Mouse (Mus musculus) naive thymus-derived CD4-positive, alpha-beta T cell, adult 2 months (primary cell): ENCODE measurements around the gene Ccdc85b.
A peak's percentile ranks its signal among the peaks of the same experiment; 100 is the strongest.

Experiments
- DNase-seq: peaks from one replicate; pipeline ENCODE4 v3.0.0-alpha.2; 2011; ENCODE audit warnings: low read depth

The Ccdc85b gene

DNA sequence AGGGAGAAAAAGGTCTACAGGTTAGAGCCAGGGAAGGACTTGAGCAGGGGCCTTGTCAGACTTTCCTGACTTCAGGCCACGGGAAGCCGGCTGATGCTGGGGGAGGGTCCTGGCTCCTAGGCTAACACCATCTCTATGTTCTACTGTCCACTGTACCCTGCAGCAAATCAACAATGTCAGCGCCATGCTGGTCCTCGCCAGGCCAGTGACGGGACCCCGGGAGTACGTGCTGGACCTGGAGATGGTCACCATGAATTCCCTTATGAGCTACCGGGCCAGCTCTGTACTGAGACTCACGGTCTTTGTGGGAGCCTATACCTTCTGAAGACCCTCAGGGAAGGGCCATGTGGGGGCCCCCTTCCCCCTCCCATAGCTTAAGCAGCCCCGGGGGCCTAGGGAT lies 23.7 kb upstream of the Ccdc85b start:
- no peak for DNase-seq

DNA sequence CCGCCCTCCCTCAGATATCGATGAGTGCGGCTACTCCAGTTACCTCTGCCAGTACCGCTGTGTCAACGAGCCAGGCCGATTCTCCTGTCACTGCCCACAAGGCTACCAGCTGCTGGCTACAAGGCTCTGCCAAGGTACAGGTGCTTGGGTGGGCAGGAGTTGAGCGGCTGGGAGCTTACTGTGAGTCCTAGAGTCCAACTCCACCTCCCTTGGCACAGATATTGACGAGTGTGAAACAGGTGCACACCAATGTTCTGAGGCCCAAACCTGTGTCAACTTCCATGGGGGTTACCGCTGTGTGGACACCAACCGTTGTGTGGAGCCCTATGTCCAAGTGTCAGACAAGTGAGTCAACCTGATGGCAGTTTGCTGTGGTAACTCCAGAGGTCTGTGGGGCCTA lies 22.3 kb upstream of the Ccdc85b start:
- DNase-seq = no peak

DNA sequence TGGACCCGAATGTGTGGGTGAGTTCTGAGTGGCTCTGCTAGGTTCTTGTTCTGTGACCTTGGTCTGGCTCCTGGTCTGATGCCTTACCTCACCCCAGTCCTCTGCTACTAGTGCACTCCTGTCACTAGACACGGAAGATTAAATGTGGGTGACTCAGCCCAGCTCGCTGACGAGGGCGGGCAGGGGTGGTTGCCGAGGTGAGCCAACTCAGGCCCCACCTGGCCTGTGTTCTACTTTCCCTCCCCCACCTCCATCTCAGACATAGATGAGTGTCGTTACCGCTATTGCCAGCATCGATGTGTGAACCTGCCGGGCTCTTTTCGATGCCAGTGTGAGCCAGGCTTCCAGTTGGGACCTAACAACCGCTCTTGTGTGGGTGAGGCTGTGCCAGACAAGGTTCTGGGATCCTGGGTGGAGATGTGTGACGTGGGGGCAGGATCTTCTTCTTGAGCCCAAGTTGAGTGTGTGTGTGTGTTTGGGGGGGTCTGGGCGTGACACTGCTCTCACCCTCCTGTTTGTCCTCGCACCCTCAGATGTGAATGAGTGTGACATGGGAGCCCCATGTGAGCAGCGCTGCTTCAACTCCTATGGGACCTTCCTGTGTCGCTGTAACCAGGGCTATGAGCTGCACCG lies 20.1 kb upstream of the Ccdc85b start:
- DNase-seq = no peak

DNA sequence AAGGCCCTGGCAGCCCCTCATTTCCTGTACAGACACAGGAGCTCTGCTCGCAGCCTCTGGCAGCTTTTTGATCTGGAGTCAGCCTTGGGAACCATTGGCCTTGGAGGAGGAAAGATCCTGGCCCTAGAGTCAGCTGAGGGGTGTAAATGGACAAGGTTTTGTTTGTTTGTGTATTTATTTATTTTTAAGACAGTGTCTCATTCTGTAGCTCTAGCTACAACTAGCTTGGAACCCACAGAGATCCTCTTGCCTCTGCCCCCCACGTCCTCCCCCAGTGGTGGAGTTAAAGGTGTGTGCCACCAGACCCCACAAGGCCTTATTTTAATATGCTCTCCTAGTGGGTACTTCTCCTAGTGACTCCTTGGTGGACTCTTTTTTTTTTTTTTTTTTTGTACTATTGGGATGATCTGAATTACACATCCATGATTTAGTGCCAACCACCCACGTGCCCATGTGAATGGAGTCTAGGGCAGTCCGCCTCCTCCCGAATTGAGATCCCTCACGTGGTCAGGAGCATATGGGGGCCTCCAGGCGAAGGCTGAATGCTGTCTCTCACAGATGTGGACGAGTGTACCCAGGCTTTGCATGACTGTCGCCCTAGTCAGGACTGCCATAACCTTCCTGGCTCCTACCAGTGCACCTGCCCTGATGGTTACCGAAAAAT lies 19.4 kb upstream of the Ccdc85b start:
- no peak for DNase-seq

DNA sequence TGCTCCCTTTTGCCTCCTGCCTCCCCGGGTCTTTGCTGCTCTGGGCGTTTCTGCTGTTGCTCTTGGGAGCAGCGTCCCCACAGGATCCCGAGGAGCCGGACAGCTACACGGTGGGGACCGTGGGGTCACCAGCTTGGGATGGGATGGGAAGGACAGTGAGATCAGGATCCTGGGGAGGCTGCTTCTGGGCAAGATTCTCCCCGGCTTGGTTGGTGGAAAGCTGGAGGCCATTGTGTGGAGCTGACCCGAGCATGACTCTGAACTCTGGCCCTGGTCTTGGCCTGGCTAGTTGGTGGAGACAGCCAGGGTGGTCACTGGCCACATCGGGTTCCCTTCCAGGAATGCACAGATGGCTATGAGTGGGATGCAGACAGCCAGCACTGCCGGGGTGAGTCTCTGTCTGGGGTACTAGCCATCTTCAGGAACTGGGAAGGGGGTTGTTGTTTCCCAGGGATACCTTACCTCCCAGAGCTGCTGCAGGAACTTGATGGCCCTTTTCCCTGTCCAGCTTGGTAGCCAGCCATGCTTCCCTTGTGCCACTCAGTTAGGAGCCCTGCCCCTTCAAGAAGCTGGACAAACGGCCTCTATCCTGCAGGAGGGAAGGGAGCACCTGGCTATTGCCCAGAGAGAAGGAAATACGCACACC lies 17.5 kb upstream of the Ccdc85b start:
- no peak for DNase-seq

DNA sequence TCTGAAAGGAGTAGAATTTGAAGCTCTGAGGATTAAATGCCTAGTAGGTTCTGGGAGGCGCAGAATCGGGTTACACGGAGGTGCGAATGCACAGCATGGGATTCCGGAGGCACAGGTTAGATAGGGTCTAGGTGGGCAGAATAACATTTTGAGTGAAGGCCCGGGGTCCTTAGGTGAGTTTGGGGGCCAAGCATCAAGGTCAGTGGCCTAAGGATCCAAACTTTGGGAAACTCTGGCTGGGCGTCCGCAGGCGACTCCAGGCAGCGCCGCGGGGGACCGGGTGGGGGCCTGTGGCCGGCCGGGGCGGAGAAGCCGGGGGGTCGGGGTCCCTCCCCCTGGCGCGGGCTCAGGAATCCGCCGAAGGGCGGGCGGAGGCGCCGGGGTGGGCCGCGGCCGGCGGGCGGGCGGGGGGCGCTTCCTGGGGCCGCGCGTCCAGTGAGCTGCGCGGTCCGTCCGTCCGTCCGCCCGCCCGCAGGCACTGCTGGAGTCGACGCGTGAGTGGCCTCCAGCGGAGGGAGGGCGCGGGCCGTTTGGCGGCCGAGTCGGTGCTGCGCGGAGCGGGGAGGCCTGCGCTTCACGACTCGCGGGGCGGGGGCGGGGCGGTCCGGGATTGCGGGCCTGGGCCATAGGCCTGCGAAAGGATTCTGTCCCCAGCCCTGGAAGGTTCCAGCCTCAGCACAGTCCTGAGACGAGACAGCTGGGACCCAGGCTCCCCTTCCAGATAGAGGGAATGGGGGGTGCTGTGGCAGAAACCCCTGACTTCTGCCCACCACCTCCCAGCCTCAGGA lies 16.8 kb upstream of the Ccdc85b start:
- no peak for DNase-seq

DNA sequence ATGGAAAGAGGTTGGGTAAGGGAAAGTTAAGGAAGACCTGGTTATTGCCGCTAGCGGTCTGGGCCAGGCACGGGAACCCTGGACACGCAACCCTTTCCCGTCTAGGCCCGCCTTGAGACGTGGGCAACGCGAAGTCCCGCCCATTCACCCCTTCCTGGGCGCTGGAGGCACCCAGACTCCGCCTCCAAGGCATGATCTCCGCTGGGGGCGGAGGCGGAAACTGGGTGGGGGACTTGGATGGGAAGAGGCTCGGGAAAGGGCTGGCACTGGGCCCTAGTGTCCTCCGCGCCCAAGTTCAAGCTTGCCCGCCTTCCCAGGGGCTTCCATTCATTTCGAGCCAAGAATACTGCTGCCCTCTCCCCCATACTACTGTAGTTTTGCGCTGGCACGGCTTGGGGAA lies 16.0 kb upstream of the Ccdc85b start, which contains the start of gene Efemp2:
Efemp2 (plus strand) TSS at position 235 of the 400 bp plus-strand sequence.
- peak; percentile 53 for DNase-seq

DNA sequence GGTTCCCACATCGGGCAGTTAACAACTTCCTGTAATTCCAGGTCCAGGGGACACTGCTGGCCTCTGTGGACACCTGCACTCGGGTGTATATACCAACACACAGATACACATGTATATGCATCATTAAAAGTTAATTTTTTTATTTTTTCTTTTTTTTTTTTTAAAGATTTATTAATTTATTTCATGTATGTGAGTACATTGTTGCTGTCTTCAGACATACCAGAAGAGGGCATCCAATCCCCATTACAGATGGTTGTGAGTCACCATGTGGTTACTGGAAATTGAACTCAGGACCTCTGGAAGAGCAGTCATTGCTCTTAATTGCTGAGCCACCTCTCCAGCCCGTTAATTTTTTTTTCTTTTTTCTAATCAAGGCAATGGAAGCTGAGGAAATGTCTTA lies 15.2 kb upstream of the Ccdc85b start:
- DNase-seq = no peak

DNA sequence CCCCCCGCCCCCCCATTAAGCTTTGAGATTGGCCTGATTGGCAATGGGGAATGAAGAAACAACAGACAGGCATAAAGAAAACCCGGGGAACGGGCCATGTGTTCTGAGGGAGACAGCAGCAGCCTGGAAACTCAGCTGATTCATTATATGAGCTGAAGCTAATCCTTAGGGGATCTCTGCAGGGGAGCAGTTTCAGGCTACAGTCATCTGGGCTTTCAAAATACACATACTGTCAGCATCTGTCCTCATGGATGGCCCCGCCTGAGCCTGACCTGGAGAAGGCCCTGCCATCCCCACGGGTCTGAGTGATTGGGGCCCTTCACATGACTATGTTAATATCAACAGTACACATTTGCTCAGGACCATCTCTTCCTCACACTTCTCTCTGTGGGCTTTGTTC lies 14.2 kb upstream of the Ccdc85b start:
- no peak for DNase-seq

DNA sequence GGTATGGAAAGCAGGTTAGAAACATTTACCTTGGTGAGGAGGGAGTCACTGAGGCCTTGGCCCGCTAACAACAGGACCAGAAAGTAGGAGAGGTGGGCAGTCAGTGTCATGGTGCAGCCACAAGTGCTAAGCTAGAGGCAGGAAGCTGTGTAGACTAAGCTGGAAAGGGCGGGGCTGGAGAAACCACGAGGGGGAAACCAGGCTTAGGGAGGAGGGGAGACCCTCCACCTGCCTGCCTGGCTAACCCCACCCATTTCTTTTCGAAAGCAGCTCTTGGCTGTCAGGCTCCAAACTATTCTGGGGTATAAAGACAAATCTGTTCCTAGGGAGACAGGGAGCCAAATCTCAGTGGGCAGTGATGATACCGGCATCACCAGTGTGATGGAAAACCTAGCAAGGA lies 10.7 kb upstream of the Ccdc85b start, which contains the start of gene Ctsw:
Ctsw (minus strand) TSS at position 134 of the 400 bp plus-strand sequence.
- peak; percentile 63 for DNase-seq

DNA sequence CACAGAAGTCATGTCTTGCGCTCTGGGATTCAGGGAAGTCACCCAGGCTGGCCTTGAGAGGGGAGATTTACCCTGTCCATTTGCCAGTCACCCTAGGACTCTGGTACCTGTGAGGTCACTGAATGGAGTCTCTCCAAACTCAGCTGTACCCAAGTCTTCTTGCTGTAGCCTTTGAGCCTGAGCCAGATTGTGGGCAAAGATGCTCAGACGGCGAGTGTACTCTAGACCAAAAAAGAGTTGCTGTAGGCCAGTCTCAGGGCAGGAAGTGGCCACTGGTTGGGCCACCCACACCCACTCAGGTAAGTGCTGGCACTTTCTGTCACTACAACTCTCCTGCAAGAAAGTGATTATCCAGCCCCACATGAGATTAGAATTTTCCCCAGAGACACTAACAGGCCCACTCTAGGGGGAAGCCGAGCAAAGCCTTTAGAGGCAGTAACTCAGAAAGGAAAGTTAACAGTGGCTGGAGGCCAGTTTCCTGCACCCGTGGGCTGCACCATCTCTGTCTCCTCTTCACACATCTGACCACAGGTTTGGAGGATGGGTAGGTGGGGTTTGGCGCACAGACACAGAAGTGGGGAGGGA lies 9.3 kb upstream of the Ccdc85b start:
- DNase-seq = no peak

DNA sequence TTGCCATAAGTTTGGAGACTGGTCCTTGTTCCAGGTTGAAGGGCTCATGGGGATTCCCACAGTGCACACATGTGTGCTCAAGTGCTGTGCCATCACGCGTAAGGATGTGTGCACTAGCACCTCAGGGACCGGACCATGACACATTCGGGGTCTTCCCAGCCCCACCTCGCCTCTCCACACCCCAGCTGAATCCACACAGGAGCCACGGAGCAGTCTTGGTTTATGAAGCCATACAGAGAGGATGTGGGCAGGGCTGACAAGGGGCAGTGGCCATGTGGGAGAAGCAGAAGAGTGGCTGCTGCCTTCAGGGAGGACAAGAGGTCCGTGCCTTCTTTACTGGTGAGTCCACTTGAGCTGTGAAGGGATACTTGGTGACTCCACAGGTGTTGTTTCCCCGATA lies 7.3 kb upstream of the Ccdc85b start:
- DNase-seq = no peak

DNA sequence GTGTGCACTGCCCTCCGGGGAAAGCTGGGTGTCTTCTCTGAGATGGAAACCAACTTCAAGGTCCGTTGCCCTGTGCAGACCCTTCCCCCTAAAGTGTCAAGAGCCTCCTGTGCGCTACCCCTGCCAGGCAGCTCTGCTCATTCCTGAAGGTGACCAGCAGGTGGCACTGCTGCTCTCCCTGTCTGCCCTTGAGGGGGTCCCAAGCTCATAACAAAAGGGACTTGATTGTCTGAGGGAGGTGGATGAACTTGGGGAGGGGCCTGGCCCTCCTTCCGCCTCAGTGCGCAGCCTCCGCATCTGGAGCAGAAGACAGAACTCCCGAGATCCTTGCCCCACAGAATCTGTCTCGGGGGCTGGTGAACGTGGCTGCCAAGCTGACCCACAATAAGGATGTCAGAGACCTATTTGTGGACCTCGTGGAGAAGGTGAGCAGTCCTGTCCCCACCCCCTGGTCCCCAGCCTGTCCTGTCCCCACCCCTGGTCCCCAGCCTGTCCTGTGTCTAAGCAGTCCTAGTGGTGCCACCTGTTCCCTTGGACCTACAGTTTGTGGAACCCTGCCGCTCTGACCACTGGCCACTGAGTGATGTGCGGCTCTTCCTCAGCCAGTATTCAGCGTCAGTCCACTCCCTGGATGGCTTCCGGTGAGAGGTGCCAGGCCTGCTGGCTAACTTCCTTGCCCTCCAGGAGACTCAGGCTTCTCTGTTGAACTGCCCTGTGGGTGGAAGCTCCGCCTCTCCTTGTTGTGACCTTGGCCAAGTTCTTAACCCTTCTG lies 6.3 kb upstream of the Ccdc85b start:
- peak; percentile 73 for DNase-seq

DNA sequence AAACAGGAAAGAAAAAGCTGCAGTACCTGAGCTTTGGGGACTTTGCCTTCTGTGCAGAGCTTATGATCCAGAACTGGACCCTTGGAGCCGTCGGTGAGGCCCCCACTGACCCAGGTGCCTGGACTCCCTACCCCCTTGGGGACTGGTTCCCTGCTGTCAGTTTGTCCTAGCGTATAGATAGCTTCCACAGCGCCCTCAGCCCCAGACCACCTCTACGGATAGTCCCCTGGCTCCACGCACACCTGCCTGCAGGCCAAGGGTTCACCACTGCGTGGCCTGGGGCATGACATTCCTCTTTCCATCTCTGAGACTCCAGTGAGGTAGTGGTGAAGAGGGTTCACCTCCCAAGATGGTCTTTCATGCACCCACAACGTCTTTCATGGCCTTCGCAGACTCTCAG lies 5.5 kb upstream of the Ccdc85b start:
- DNase-seq = no peak

DNA sequence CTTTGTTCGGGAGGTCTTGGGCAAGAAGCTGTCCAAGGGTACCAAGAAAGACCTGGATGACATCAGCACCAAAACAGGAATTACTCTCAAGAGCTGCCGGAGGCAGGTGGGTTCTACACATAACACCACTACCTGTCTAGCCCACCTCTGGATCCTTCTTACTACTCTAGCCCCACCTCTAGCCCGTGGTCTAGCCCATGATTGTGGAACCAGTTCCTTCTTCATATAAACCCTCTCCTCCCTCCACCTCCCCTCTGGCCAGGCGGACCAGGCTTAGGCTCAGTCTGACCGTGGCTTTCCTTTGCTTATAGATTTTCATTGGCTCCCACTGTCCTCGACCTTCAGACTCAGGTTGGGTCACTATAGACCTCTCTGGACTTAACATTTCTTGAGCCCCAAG lies 3.7 kb upstream of the Ccdc85b start:
- no peak for DNase-seq

DNA sequence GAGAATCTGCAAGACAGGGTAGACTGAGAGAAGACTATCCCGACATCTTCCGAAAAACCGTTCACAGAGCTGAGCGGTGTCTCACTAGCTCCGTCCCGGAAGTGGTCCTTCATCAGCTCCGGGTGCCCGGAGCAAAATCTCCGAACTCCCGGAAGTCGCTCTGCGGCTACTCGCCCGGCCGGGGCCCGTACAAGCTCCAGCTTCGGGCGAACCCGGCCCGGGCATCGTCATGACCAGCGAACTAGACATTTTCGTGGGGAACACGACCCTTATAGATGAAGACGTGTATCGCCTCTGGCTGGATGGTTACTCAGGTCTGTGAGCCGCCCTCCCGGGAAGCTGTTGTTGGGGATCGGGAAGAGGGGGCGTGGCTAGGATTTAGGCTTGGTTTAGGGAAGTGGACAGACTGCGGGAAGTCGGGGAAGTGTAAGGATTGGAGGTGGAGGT lies 2.8 kb upstream of the Ccdc85b start, which contains the start of gene Fibp:
Fibp (plus strand) TSS at position 151 of the 447 bp plus-strand sequence.
- peak; percentile 88 for DNase-seq

DNA sequence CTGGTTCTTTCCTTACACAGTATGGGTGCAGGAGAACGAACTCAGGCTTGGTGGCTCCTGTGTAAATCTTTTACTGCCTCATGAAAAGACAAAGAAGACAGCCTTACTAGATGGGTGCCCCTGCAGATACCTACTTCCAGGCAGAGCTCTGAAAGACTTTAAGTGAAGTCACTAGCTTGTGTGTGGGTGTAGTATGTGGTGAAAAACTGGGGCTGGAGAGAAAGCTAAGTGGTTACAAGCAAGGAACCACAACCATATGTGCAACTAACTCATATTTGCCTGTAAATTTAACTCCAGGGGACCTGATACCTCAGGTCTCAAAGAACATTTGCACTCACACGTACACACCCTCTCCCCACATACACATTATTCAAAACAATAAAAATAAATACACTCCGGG lies 2.2 kb upstream of the Ccdc85b start:
- DNase-seq = no peak

DNA sequence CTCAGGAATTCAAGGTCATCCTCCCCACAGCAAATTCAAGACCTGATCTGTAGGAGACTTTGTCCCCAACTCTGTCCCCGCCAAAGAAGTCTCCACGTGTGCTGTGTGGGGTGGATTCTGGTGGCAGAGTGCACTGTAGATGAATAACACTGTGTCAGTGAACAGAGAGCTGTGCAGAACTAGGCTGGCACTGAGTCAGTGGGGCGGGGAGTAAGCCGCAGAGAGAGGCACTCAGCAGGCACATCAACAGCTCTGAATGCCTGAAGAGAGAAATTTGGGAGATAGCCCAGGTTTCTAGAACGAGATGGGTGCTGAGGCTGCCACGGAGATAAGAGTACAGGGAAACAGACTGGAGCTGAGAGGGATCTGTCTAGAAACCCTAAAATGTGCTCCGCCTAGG lies 1.3 kb upstream of the Ccdc85b start:
- DNase-seq = no peak

DNA sequence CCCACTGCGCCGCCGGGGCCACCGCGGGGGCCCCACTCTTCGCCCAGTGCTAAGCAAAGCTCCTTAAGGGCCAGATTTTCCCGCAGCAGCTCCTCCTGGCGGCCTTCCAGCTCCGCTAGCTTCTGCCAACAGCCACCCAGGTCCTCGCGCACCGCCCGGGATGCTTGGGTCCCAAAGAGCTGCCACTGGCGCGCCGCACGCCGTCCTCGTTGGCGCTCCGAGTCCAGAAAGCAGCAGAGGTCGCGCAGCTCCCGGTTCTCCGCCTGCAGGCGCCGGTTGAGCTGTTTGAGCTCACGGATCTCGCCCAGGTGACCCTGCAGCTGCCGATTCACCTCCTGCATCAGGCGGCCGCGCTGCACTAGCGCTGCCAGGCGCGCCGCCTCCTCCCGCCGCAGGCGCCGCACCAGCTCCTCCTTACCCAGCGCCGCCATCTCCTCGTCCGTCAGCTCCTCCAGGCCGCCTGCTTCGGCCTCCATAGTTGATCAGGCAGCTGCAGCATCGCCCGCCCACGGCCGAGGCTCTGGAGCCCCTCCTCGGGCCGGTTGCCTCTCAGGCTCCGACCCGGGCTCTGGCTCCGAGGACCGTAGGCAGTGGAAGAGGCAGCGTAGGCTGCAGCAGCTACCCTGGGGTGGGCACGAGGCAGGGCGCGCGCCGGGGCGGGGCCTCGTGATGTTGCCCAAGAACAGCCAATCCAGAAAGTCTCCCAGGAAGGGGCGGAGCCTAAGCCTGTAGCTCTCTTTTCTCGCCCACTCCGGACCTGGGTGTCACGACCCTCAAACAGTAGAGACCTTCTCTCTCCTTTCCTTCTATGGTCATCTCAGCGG lies 560 bp downstream of the Ccdc85b start:
- DNase-seq = peak; percentile 94

DNA sequence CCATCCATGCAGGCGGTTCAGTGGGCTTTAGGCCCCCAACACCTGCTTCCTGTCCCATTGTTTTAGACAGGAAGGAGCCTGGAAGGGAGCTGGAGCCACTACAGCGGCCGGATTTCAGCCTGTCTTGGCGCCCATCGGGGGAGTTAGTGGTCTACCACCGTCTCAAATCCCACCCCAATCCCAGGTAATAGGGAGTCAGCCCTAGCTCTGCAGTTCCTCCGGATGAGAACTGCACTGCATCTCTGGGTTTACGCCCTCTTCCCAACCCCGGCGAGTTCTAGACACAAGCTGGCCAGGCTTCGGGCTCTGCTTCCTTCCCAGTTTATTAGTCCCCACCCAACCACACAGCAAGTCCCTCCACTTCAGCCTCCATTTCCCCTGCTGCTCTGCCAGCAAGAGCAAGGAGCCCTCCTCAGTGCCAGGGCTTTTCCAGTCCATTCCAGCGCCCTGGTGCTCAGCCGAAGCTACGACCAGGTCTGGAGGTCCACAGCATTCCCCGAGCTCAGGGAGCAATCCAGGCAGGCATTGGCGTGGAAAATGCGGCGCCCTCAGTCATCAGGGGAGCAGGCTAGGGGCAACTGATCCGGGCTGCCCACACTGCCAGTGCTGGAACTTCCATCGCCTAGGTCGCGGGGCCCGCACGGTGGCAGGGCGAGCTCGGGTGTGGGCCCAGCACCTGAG lies 1.3 kb downstream of the Ccdc85b start:
- DNase-seq = no peak
